Mouse (Mus musculus): ENCODE measurements around the gene Cyp26c1. TPM values are rescaled to one million over a fixed set of nuclear protein-coding genes. Genes with fewer than 3 reads are reported as not detected.
A peak's percentile ranks its signal among the peaks of the same experiment; 100 is the strongest.

Gene Cyp26c1
- total RNA-seq (2014; rRNA removed) (not detected in 2 replicates), polyA plus RNA-seq (2015; fragmentation: Nextera tagmentation; extraction: Ambion mirVana) (not detected in 2 replicates)

GRCm38 (mm10) chr19:37685281-37685680 lies at the start of gene Cyp26c1:
TSS of gene Cyp26c1 (plus strand) at chr19:37685581.
- no peak within 1 kb of the TSS for H3K4me2 ChIP-seq (ENCODE audit: low read depth)
- no peak within 1 kb of the TSS for H3K4me3 ChIP-seq (ENCODE audit: low read depth, low read length)
- no peak within 1 kb of the TSS for H3K27ac ChIP-seq (ENCODE audit: low read depth, low read length)
- ATAC-seq = no peak
- H3K36me3 ChIP-seq (ENCODE audit: insufficient read depth) = no peaks in the 10 kb centered on the region; the same call in 1 of the 2 replicates
- no peak within 1 kb of the TSS for H3K9ac ChIP-seq
- peaks cover 70% of the 10 kb centered on the region for H3K27me3 ChIP-seq (ENCODE audit: insufficient read depth, low read length)
- 15% methylated on average over 6 of the region's 6 CpGs for WGBS
- H3K4me1 ChIP-seq (ENCODE audit: insufficient read depth) = no peaks in the 10 kb centered on the region
- no peak for DNase-seq
- H3K9me3 ChIP-seq (ENCODE audit: low read length) = no peaks in the 10 kb centered on the region
- TF ChIP-seq CTCF (IDR thresholded peaks at IDR 0.05; ENCODE audit: low read depth) = no peak

- H3K4me2 ChIP-seq (ENCODE audit: low read depth) = no peak overlapping the region
- H3K36me3 ChIP-seq (ENCODE audit: insufficient read depth) = no peaks in the 10 kb centered on the region
- DNase-seq = peak; percentile 21
- H3K4me3 ChIP-seq (ENCODE audit: low read depth, low read length) = no peak overlapping the region
- no peaks in the 10 kb centered on the region for H3K27me3 ChIP-seq (ENCODE audit: insufficient read depth, low read length)
- TF ChIP-seq CTCF (IDR thresholded peaks at IDR 0.05; ENCODE audit: low read depth) = peak; percentile 51
- no peaks in the 10 kb centered on the region for H3K9me3 ChIP-seq (ENCODE audit: low read length)
- H3K9ac ChIP-seq = no peak overlapping the region
- no peak for ATAC-seq
- WGBS = 46% methylated on average over 2 of the region's 2 CpGs
- H3K4me1 ChIP-seq (ENCODE audit: insufficient read depth) = no peaks in the 10 kb centered on the region
- H3K27ac ChIP-seq (ENCODE audit: low read depth, low read length) = no peak overlapping the region
Observed at GRCm38 (mm10) chr19:37647994-37648393, 37.4 kb upstream of the Cyp26c1 start.

- peak; percentile 63 for DNase-seq
- no peak overlapping the region for H3K4me3 ChIP-seq (ENCODE audit: low read depth, low read length)
- H3K27me3 ChIP-seq (ENCODE audit: insufficient read depth, low read length) = no peaks in the 10 kb centered on the region
- H3K9me3 ChIP-seq (ENCODE audit: low read length) = no peaks in the 10 kb centered on the region
- H3K9ac ChIP-seq = no peak overlapping the region
- no peaks in the 10 kb centered on the region for H3K36me3 ChIP-seq (ENCODE audit: insufficient read depth)
- ATAC-seq = peak; percentile 58; the same call in 1 of the 2 replicates
- no peak overlapping the region for H3K27ac ChIP-seq (ENCODE audit: low read depth, low read length)
- H3K4me1 ChIP-seq (ENCODE audit: insufficient read depth) = no peaks in the 10 kb centered on the region
- 30% methylated on average over 2 of the region's 2 CpGs for WGBS
- no peak for TF ChIP-seq CTCF (IDR thresholded peaks at IDR 0.05; ENCODE audit: low read depth)
- H3K4me2 ChIP-seq (ENCODE audit: low read depth) = no peak overlapping the region
Observed at GRCm38 (mm10) chr19:37650526-37650925, 34.9 kb upstream of the Cyp26c1 start.

- H3K4me3 ChIP-seq (ENCODE audit: low read depth, low read length) = no peak overlapping the region
- H3K4me1 ChIP-seq (ENCODE audit: insufficient read depth) = no peaks in the 10 kb centered on the region
- no peak overlapping the region for H3K4me2 ChIP-seq (ENCODE audit: low read depth)
- TF ChIP-seq CTCF (IDR thresholded peaks at IDR 0.05; ENCODE audit: low read depth) = no peak
- no peak for DNase-seq
- H3K27me3 ChIP-seq (ENCODE audit: insufficient read depth, low read length) = no peaks in the 10 kb centered on the region
- no peaks in the 10 kb centered on the region for H3K36me3 ChIP-seq (ENCODE audit: insufficient read depth)
- 24% methylated on average over 5 of the region's 5 CpGs for WGBS
- no peaks in the 10 kb centered on the region for H3K9me3 ChIP-seq (ENCODE audit: low read length)
- H3K27ac ChIP-seq (ENCODE audit: low read depth, low read length) = no peak overlapping the region
- no peak for ATAC-seq
- no peak overlapping the region for H3K9ac ChIP-seq
Observed at GRCm38 (mm10) chr19:37654012-37654411, 31.4 kb upstream of the Cyp26c1 start.

GRCm38 (mm10) chr19:37656441-37656840 lies 28.9 kb upstream of the Cyp26c1 start:
- 21% methylated on average over 9 of the region's 9 CpGs for WGBS
- H3K9me3 ChIP-seq (ENCODE audit: low read length) = no peaks in the 10 kb centered on the region
- DNase-seq (no peak), ATAC-seq (no peak)
- no peak overlapping the region for H3K4me2 ChIP-seq (ENCODE audit: low read depth)
- H3K36me3 ChIP-seq (ENCODE audit: insufficient read depth) = no peaks in the 10 kb centered on the region
- H3K9ac ChIP-seq = no peak overlapping the region
- no peaks in the 10 kb centered on the region for H3K4me1 ChIP-seq (ENCODE audit: insufficient read depth)
- no peak overlapping the region for H3K27ac ChIP-seq (ENCODE audit: low read depth, low read length)
- H3K4me3 ChIP-seq (ENCODE audit: low read depth, low read length) = no peak overlapping the region
- no peaks in the 10 kb centered on the region for H3K27me3 ChIP-seq (ENCODE audit: insufficient read depth, low read length)
- TF ChIP-seq CTCF (IDR thresholded peaks at IDR 0.05; ENCODE audit: low read depth) = no peak

GRCm38 (mm10) chr19:37665256-37665655 lies 20.1 kb upstream of the Cyp26c1 start:
- H3K9me3 ChIP-seq (ENCODE audit: low read length) = no peaks in the 10 kb centered on the region
- no peaks in the 10 kb centered on the region for H3K4me1 ChIP-seq (ENCODE audit: insufficient read depth)
- no peaks in the 10 kb centered on the region for H3K27me3 ChIP-seq (ENCODE audit: insufficient read depth, low read length)
- H3K4me3 ChIP-seq (ENCODE audit: low read depth, low read length) = no peak overlapping the region
- ATAC-seq (no peak), DNase-seq (no peak)
- 68% methylated on average over 6 of the region's 6 CpGs for WGBS
- no peaks in the 10 kb centered on the region for H3K36me3 ChIP-seq (ENCODE audit: insufficient read depth)
- no peak overlapping the region for H3K9ac ChIP-seq
- H3K27ac ChIP-seq (ENCODE audit: low read depth, low read length) = no peak overlapping the region
- H3K4me2 ChIP-seq (ENCODE audit: low read depth) = no peak overlapping the region
- no peak for TF ChIP-seq CTCF (IDR thresholded peaks at IDR 0.05; ENCODE audit: low read depth)

- TF ChIP-seq CTCF (IDR thresholded peaks at IDR 0.05; ENCODE audit: low read depth) = no peak
- H3K27me3 ChIP-seq (ENCODE audit: insufficient read depth, low read length) = no peaks in the 10 kb centered on the region
- no peaks in the 10 kb centered on the region for H3K36me3 ChIP-seq (ENCODE audit: insufficient read depth)
- H3K9me3 ChIP-seq (ENCODE audit: low read length) = no peaks in the 10 kb centered on the region
- no peak overlapping the region for H3K4me3 ChIP-seq (ENCODE audit: low read depth, low read length)
- H3K4me1 ChIP-seq (ENCODE audit: insufficient read depth) = no peaks in the 10 kb centered on the region
- no peak for DNase-seq
- H3K4me2 ChIP-seq (ENCODE audit: low read depth) = no peak overlapping the region
- 60% methylated on average over 13 of the region's 13 CpGs for WGBS
- no peak overlapping the region for H3K9ac ChIP-seq
- ATAC-seq = no peak
- H3K27ac ChIP-seq (ENCODE audit: low read depth, low read length) = no peak overlapping the region
Observed at GRCm38 (mm10) chr19:37667855-37668594, 17.4 kb upstream of the Cyp26c1 start.
